Mouse (Mus musculus) urinary bladder, postnatal 36 days (tissue): ENCODE measurements at regions not wholly inside any gene's neighbourhood (a gene's known extent, or its start where the extent isn't known, plus 50 kb on each side); places are given as distances from the start of the nearest gene placed in this dataset.

ENCODE experiments used
- DNase-seq, 2 experiments: peaks; one replicate each; pipeline ENCODE4 v3.0.0; 2022; ENCODE audit warnings: low spot score in 2 of 2, mixed read lengths in 1 of 2

- DNase-seq: no peak
Measured at GRCm38 (mm10) chr5:119575124-119575523, 95.3 kb upstream of the Tbx3 start.

- no peak for DNase-seq
Measured at GRCm38 (mm10) chr5:119579288-119579687, 91.2 kb upstream of the Tbx3 start.

GRCm38 (mm10) chr5:119579806-119580205, 90.7 kb upstream of the Tbx3 start:
- DNase-seq: no peak

GRCm38 (mm10) chr5:119580395-119580794, 90.1 kb upstream of the Tbx3 start:
- no peak for DNase-seq

GRCm38 (mm10) chr5:119580798-119581197, 89.7 kb upstream of the Tbx3 start:
- no peak for DNase-seq

GRCm38 (mm10) chr5:119584389-119584788, 86.1 kb upstream of the Tbx3 start:
- DNase-seq: no peak

- DNase-seq: no peak
Measured at GRCm38 (mm10) chr5:119584914-119585313, 85.6 kb upstream of the Tbx3 start.

- DNase-seq: no peak
Measured at GRCm38 (mm10) chr5:119586391-119587058, 83.9 kb upstream of the Tbx3 start.

- no peak for DNase-seq
Measured at GRCm38 (mm10) chr5:119587239-119587811, 83.1 kb upstream of the Tbx3 start.

GRCm38 (mm10) chr5:119588340-119589272, 81.9 kb upstream of the Tbx3 start:
- no peak for DNase-seq

- DNase-seq: no peak
Measured at GRCm38 (mm10) chr5:119591271-119591670, 79.2 kb upstream of the Tbx3 start.

- no peak for DNase-seq
Measured at GRCm38 (mm10) chr5:119592891-119593290, 77.6 kb upstream of the Tbx3 start.

- no peak for DNase-seq
Measured at GRCm38 (mm10) chr5:119594541-119594940, 75.9 kb upstream of the Tbx3 start.

GRCm38 (mm10) chr5:119596295-119596993, 74.0 kb upstream of the Tbx3 start:
- DNase-seq: no peak

GRCm38 (mm10) chr5:119596994-119597391, 73.5 kb upstream of the Tbx3 start:
- DNase-seq: no peak

- no peak for DNase-seq
Measured at GRCm38 (mm10) chr5:119597530-119597929, 72.9 kb upstream of the Tbx3 start.

- no peak for DNase-seq
Measured at GRCm38 (mm10) chr5:119598166-119598565, 72.3 kb upstream of the Tbx3 start.

GRCm38 (mm10) chr5:119601390-119601789, 69.1 kb upstream of the Tbx3 start:
- no peak for DNase-seq

- DNase-seq: no peak
Measured at GRCm38 (mm10) chr5:119602001-119602400, 68.5 kb upstream of the Tbx3 start.

GRCm38 (mm10) chr5:119605444-119605843, 65.0 kb upstream of the Tbx3 start:
- DNase-seq: no peak

GRCm38 (mm10) chr5:119613413-119613812, 57.1 kb upstream of the Tbx3 start:
- DNase-seq: no peak
